Mouse (Mus musculus) megakaryocyte-erythroid progenitor cell, adult 5-6 weeks (primary cell): ENCODE results near the gene Ralbp1. TPM values are rescaled to one million over a fixed set of nuclear protein-coding genes. Genes with fewer than 3 reads are reported as not detected.

ENCODE experiments used
- ATAC-seq: replicated peaks from 2 replicates; pipeline ENCODE4 v1.8.0; 2016; ENCODE audit warnings: mild to moderate bottlenecking, inconsistent platforms; ENCODE audit not compliant: severe bottlenecking, poor library complexity, low FRiP score, low TSS enrichment
- total RNA-seq, 2 experiments: library from RNA; stranded (forward) in 1 of 2; stranded (reverse) in 1 of 2; fragments of 200-1000, 215-1000 nt in 1 of 2; fragments of >200 nt in 1 of 2; fragmentation: Nextera tagmentation in 1 of 2; gene quantifications; 2 replicates each; pipeline ENCODE4 v1.2.3; 2014 to 2017

Ralbp1 gene
- total RNA-seq (2014; fragmentation: Nextera tagmentation) (37.8 and 38.0 TPM in 2 replicates), total RNA-seq (2017) (85.0 and 96.0 TPM in 2 replicates)

GRCm38 (mm10) chr17:65885697-65886529 is at the start of gene Ralbp1:
TSS of gene Ralbp1 (minus strand) at chr17:65885798.
- ATAC-seq = peak; percentile 11; the same call in 1 of the 2 replicates

- peak; percentile 70 for ATAC-seq
Measured at GRCm38 (mm10) chr17:65933741-65934140, 48.1 kb upstream of the Ralbp1 start.

- no peak for ATAC-seq
Measured at GRCm38 (mm10) chr17:65931525-65931924, 45.9 kb upstream of the Ralbp1 start.

- ATAC-seq = no peak
Measured at GRCm38 (mm10) chr17:65930960-65931359, 45.4 kb upstream of the Ralbp1 start.

GRCm38 (mm10) chr17:65930158-65930826 is 44.7 kb upstream of the Ralbp1 start:
- no peak for ATAC-seq

- ATAC-seq = no peak
Measured at GRCm38 (mm10) chr17:65929319-65929978, 43.9 kb upstream of the Ralbp1 start.

- no peak for ATAC-seq
Measured at GRCm38 (mm10) chr17:65927077-65927476, 41.5 kb upstream of the Ralbp1 start.

- ATAC-seq = no peak
Measured at GRCm38 (mm10) chr17:65924218-65924617, 38.6 kb upstream of the Ralbp1 start.

GRCm38 (mm10) chr17:65921975-65922374 is 36.4 kb upstream of the Ralbp1 start:
- no peak for ATAC-seq

GRCm38 (mm10) chr17:65919235-65919634 is 33.6 kb upstream of the Ralbp1 start:
- peak; percentile 89 for ATAC-seq

- ATAC-seq = no peak
Measured at GRCm38 (mm10) chr17:65916135-65916668, 30.6 kb upstream of the Ralbp1 start.

- no peak for ATAC-seq
Measured at GRCm38 (mm10) chr17:65914083-65914482, 28.5 kb upstream of the Ralbp1 start.

GRCm38 (mm10) chr17:65912202-65912601 is 26.6 kb upstream of the Ralbp1 start:
- ATAC-seq = no peak

- ATAC-seq = no peak
Measured at GRCm38 (mm10) chr17:65911285-65912069, 25.9 kb upstream of the Ralbp1 start.

- ATAC-seq = no peak
Measured at GRCm38 (mm10) chr17:65908270-65908669, 22.7 kb upstream of the Ralbp1 start.

- ATAC-seq = peak; percentile 92
Measured at GRCm38 (mm10) chr17:65906895-65907401, 21.4 kb upstream of the Ralbp1 start.

GRCm38 (mm10) chr17:65906313-65906894 is 20.8 kb upstream of the Ralbp1 start:
- peak; percentile 27; the same call in 1 of the 2 replicates for ATAC-seq

- no peak for ATAC-seq
Measured at GRCm38 (mm10) chr17:65905241-65905640, 19.6 kb upstream of the Ralbp1 start.

GRCm38 (mm10) chr17:65903826-65904225 is 18.2 kb upstream of the Ralbp1 start:
- ATAC-seq = no peak
